Mouse (Mus musculus) retina, postnatal 1 day (tissue): ENCODE measurements around the gene Apoc3.
A peak's percentile ranks its signal among the peaks of the same experiment; 100 is the strongest.

ENCODE experiments used
- DNase-seq: peaks from one replicate; pipeline ENCODE4 v3.0.0-alpha.2; 2012

The Apoc3 gene

GRCm38 (mm10) chr9:46191644-46192043, 43.8 kb downstream of the Apoc3 start:
- DNase-seq = peak; percentile 74

DNA sequence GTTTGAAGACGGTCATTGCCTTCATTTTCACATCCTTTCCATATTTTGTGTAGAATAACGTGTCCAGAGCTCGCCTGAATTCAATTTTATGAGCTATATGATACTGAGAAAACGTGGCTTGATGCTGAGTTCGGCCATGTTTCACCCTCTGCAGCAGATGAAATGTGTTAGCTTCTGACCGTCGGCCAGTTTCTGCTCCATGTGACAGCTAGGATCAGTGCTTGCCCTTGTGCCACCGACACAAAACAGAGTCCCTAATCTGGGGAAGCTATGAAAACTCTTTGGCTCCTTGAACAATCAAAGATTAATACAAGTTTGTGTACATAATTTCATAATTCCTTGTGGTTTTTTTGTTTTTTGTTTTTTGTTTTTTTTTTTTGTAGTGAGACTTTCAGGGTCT, 44.2 kb downstream of the Apoc3 start:
- DNase-seq = no peak

DNA sequence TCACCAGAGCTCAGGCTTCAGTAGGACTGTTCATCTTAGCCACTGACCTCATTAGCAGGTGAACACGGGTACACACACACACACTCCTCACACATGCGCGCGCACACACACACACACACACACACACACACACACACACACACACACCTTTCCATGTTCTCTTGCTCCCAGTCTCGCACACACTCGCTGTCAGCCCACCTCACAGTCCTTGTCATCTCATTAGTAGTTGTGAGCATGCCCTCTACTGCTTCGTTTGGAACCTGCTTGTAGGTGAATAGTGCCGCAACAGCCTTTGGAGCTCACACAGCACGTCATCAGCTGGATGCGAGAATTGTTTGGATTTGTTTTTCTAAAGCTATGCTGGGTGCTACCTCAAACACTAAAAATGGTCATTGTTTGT, 46.1 kb downstream of the Apoc3 start:
- DNase-seq = peak; percentile 37

DNA sequence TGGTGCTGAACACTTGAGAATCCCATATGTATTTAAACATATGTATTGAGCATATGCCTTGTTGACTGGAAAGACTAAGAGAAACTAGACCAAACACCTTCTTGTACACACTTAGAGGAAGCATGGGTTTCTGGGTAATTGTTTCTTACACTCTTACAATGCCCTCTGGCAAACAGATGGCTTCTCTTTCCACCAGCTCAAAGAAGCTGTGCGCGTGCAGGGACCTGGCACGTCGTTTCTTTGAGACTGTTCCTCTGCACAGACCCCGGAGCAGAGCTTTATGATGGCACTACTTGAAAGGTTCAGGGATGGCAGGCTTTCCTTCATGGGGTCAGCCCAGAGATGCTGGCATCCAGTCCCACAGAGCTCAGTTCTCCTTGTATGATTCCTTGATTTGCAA, 46.5 kb downstream of the Apoc3 start:
- peak; percentile 23 for DNase-seq

GRCm38 (mm10) chr9:46188370-46188769, 47.1 kb downstream of the Apoc3 start:
- DNase-seq = no peak

DNA sequence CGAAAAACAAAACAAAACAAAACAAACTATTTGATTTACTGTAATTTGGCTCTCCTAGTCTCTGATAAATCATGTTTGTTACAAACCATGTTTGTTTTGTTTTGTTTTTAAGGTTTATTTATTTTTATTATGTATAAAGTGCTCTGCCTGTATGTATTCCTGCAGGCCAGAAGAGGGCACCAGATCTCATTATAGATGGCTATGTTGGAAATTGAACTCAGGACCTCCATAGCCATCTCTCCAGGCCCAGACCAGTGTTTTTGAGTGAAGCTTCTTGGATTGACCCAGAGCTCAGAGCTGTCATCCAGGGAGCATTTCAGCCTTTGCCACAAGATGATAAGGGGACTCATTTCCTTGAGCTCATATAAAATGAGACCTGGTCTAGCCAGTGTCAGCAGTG, 49.0 kb downstream of the Apoc3 start:
- no peak for DNase-seq

- peak; percentile 60 for DNase-seq
Measured at GRCm38 (mm10) chr9:46185191-46185590, 50.2 kb downstream of the Apoc3 start.

DNA sequence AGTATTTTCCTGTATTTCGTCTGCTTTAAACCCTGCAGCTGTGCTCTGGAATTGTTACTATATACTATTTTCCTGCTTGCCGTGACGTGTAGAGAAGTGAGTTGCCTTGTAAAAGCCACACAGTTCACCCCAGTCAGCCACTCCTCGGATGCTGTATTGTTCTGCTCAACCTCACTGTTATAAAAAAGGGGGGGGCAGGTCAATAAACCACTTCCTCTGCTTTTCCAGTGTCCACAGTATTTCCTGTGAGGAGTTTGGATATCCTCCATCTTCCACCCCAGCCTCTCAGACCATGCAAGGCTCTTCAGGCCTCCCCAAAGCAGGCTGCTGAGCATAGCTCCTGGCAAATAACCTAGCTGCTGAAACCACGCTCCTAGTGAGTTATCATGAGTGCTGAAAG, 50.9 kb downstream of the Apoc3 start:
- no peak for DNase-seq
